Mouse (Mus musculus): Measurements from ENCODE around the gene Gm28047. TPM values are rescaled to one million over a fixed set of nuclear protein-coding genes. Genes with fewer than 3 reads are reported as not detected.

The Gm28047 gene
- polyA plus RNA-seq, 1 experiment, result not detected

DNA sequence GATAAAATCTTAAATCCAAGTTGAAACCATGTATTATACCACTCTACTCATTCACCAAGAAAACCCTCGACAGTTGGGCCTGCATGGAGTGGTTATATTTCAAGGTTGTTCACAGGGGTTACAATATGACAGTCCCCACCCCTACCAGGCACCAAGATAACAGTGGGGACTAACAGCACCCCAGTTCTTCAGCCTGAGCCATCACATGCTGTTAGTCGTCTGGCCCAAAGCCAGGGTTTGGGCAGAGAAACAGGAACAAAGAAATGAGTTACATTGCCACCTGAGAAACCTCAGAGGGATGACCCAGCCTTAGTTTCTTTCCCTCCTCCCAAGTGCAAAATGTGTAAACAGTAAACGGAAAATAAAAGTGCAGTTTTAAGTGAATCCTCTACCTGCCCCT is 125.5 kb downstream of the Gm28047 start:
- 0 out of 2 replicates have a peak, but pooled peaks have one; percentile 23 for TF ChIP-seq POLR2A (IDR thresholded peaks at IDR 0.05; ENCODE audit: extremely low read depth, insufficient read depth, low read length)
- no peak for TF ChIP-seq CTCF (IDR thresholded peaks at IDR 0.05; ENCODE audit: extremely low read depth, insufficient read depth, low read length)
- H3K4me1 ChIP-seq (ENCODE audit: control insufficient read depth, insufficient read depth, low read length), result peaks cover 1% of the 10 kb centered on the region; the same call in 1 of the 2 replicates
- H3K27ac ChIP-seq (ENCODE audit: insufficient read depth, low read length), result no peak overlapping the region
- H3K4me3 ChIP-seq (ENCODE audit: insufficient read depth, low read length), result no peak overlapping the region

DNA sequence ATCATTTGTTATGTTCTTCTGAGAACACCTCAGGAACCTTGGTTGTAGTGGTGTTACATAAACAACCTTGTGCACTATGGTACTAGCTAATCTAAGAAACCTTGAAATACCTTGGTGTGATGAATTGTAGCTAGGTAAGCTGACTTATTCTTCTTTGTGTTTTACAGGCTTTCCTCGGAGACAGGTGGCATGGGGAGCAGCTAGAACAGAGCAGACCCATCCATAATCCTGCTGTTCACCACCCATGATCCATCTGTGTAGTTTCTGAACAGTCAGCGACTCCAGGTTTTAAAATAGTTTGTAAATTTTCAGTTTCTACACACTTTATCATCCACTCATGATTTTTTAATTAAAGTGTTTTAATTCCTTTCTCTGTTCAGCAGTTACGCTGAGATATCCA is 126.5 kb downstream of the Gm28047 start:
- Histone ChIP-seq H3K4me3 (ENCODE audit: insufficient read depth, low read length) (no peak overlapping the region), H3K4me1 (ENCODE audit: control insufficient read depth, insufficient read depth, low read length) (peaks cover 1% of the 10 kb centered on the region; the same call in 1 of the 2 replicates), H3K27ac (ENCODE audit: insufficient read depth, low read length) (no peak overlapping the region)
- TF ChIP-seq POLR2A (IDR thresholded peaks at IDR 0.05; ENCODE audit: extremely low read depth, insufficient read depth, low read length) (no peak), CTCF (IDR thresholded peaks at IDR 0.05; ENCODE audit: extremely low read depth, insufficient read depth, low read length) (no peak)

DNA sequence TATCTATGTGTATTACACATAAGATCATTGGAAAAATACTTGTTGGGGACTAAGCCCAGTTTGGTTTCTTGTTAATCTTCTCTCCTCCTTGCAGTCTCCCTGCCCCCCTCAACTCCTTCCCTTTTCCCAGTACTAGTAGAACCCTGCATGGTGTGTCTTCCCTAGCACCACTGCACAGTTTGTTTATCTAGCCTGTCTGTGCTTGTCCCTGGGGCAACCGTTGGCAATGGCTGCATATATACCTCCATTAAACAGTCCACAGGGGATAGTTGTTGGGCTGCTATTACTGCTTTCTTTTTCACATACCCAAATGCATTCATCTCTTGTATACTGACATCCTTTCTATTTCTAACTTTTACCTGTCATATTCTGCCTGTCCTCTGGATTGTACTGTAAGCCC is 137.2 kb downstream of the Gm28047 start:
- Histone ChIP-seq H3K4me3 (ENCODE audit: insufficient read depth, low read length) (no peak overlapping the region), H3K27ac (ENCODE audit: insufficient read depth, low read length) (no peak overlapping the region), H3K4me1 (ENCODE audit: control insufficient read depth, insufficient read depth, low read length) (no peaks in the 10 kb centered on the region; the same call in 1 of the 2 replicates)
- TF ChIP-seq CTCF (IDR thresholded peaks at IDR 0.05; ENCODE audit: extremely low read depth, insufficient read depth, low read length), result no peak
- no peak for TF ChIP-seq POLR2A (IDR thresholded peaks at IDR 0.05; ENCODE audit: extremely low read depth, insufficient read depth, low read length)

DNA sequence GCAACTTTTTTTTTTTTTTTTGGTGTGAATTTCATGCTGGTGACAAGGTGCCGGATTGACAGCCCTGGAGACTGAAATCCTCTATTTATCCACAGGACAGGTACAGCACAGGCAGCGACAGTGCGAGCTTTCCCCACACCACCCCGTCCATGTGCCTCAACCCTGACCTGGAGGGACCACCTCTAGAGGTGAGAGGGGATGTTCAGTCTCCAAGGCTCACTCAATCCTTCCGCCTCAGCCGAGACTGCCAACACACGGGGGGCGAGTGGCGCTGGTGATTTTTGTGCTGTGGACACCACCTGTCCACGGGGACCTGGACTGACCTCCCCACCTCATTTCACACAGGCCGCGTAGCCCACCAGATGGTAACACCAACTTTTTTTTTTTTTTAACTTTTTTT is 139.0 kb downstream of the Gm28047 start:
- TF ChIP-seq POLR2A (IDR thresholded peaks at IDR 0.05; ENCODE audit: extremely low read depth, insufficient read depth, low read length), result no peak
- no peak for TF ChIP-seq CTCF (IDR thresholded peaks at IDR 0.05; ENCODE audit: extremely low read depth, insufficient read depth, low read length)
- H3K4me3 ChIP-seq (ENCODE audit: insufficient read depth, low read length), result no peak overlapping the region
- no peaks in the 10 kb centered on the region for H3K4me1 ChIP-seq (ENCODE audit: control insufficient read depth, insufficient read depth, low read length)
- no peak overlapping the region for H3K27ac ChIP-seq (ENCODE audit: insufficient read depth, low read length)

DNA sequence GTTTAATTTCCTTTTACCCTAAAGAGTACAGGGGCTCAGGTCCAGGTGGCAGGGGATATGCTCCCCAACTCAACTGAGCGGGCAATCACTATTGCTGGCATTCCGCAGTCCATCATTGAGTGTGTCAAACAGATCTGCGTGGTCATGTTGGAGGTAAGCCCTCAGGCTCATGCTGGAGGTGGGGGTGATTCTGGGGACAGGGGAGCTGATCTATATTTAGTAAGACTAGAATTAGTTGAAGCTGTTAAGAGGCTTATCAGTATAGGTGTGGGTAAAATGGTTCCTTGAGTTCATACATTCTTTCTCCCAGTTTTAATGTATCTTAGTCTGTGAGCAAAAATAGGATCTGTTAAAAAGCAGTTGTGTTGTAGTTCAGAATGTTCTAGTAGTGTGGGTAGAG is 141.7 kb downstream of the Gm28047 start:
- Histone ChIP-seq H3K4me1 (ENCODE audit: control insufficient read depth, insufficient read depth, low read length) (no peaks in the 10 kb centered on the region), H3K4me3 (ENCODE audit: insufficient read depth, low read length) (no peak overlapping the region), H3K27ac (ENCODE audit: insufficient read depth, low read length) (no peak overlapping the region)
- TF ChIP-seq POLR2A (IDR thresholded peaks at IDR 0.05; ENCODE audit: extremely low read depth, insufficient read depth, low read length) (no peak), CTCF (IDR thresholded peaks at IDR 0.05; ENCODE audit: extremely low read depth, insufficient read depth, low read length) (no peak)

DNA sequence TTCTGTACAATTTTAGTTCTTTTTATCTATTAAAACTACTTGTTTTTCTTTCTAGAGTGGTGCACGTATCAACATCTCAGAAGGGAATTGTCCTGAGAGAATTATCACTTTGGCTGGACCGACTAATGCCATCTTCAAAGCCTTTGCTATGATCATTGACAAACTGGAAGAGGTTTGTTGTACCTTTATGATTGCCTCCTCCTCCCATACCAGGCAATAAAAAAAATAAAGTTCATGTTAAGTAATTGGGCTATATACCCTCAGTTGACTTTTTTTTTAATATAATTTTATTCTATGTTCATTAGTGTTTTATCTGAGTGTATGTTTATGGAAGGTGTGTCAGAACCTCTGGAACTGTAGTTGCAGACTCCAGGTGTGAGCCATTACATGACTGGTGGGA is 150.3 kb downstream of the Gm28047 start:
- TF ChIP-seq POLR2A (IDR thresholded peaks at IDR 0.05; ENCODE audit: extremely low read depth, insufficient read depth, low read length) (no peak), CTCF (IDR thresholded peaks at IDR 0.05; ENCODE audit: extremely low read depth, insufficient read depth, low read length) (no peak)
- H3K4me3 ChIP-seq (ENCODE audit: insufficient read depth, low read length), result no peak overlapping the region
- H3K4me1 ChIP-seq (ENCODE audit: control insufficient read depth, insufficient read depth, low read length), result peaks cover 3% of the 10 kb centered on the region; the same call in 1 of the 2 replicates
- H3K27ac ChIP-seq (ENCODE audit: insufficient read depth, low read length), result no peak overlapping the region

Other genes with a start within 250 kb of the Gm28047 start
- gene Sp1, start 218.9 kb downstream of the Gm28047 start, polyA plus RNA-seq (2012; rRNA removed), result 10.3 and 10.5 TPM in 2 replicates
- gene Amhr2, start 179.7 kb downstream of the Gm28047 start, polyA plus RNA-seq (2012; rRNA removed), result 1.2 and 1.4 TPM in 2 replicates
- 85.6 and 90.3 TPM in 2 replicates for gene Prr13, start 166.0 kb downstream of the Gm28047 start, polyA plus RNA-seq (2012; rRNA removed)
- gene Pcbp2, start 154.5 kb downstream of the Gm28047 start, polyA plus RNA-seq (2012; rRNA removed), result 415 and 432 TPM in 2 replicates
- not detected in 2 replicates for gene Gm10337, start 121.3 kb downstream of the Gm28047 start, polyA plus RNA-seq (2012; rRNA removed)
- gene Map3k12, start 108.0 kb downstream of the Gm28047 start, polyA plus RNA-seq (2012; rRNA removed), result 98.9 and 105 TPM in 2 replicates
- gene Tarbp2, start 106.9 kb downstream of the Gm28047 start, polyA plus RNA-seq (2012; rRNA removed), result 62.7 and 74.0 TPM in 2 replicates
- gene Npff, start 100.1 kb downstream of the Gm28047 start, polyA plus RNA-seq (2012; rRNA removed), result 5.8 and 6.1 TPM in 2 replicates
- gene Atf7, start 397 bp upstream of the Gm28047 start, polyA plus RNA-seq (2012; rRNA removed), result 50.2 and 50.7 TPM in 2 replicates
- gene Atp5g2, start 47.3 kb upstream of the Gm28047 start, polyA plus RNA-seq (2012; rRNA removed), result 293 and 296 TPM in 2 replicates
- 62.5 and 67.0 TPM in 2 replicates for gene Calcoco1, start 97.1 kb upstream of the Gm28047 start, polyA plus RNA-seq (2012; rRNA removed)